Mouse (Mus musculus) 3T3-L1 (cell line): ENCODE results near the gene Csnk2b.
"Not testable (repeated sequence)": the region's sequence is repeated elsewhere in the genome, so short reads cannot be mapped to it uniquely, and the experiment has no call there.

Experiments
- DNase-seq: peaks from one replicate; pipeline ENCODE4 v3.0.0-alpha.2; 2015; ENCODE audit warnings: low read depth, low spot score

Csnk2b gene

GRCm38 (mm10) chr17:35153077-35153476 is 31.2 kb upstream of the Csnk2b start:
- no peak for DNase-seq

DNA sequence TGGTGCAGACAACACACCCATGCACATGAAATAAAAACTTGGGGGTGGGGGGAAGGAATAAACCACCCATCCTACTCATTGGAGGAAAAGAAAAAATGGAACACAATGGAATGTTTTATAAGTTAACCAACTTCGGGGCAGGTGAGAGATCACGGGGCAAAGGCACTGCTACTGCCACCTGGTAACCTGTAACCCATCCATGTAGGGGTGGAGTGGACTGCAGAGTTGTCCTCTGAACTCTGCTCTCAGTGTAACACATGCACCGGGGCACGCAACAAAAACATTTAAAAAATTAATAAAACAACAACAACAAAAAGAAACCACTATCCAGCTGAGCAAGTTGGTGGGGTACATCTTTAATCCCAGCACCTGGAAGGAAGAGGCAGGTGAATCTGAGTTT is 30.3 kb upstream of the Csnk2b start:
- no peak for DNase-seq

DNA sequence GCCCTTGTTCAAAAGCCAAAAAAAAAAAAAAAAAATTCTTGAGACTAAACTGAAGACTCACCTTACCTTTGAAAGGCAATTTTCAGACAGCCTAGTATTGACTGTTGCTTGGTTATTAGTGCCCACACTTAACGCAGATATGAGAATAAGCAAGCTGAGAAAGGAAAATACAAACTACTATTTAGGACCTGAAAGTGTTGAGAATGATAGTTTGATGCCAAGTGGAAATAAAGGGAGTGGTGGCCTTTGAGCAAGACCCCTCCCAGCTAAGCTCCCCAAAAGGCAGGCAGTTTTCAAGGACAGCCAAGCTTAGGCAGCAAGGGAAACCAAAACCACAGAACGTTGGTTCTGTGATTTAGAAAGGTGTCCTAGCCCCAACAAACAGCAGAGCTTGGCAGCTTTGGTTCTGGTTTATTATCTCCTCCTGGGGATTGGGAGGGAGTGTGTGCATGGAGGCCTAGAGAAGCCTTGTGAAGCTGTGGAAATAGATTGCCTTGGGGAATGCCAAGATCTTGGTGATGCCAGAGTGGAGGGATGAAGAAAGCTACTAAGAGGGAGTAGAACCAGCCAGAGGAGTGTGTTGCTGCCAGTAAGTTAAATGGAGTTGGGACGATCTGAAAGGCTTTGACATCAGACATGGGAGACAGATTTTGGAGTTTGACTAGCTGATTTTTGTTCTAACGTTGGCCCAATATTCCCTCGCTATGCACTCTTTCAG is 26.2 kb upstream of the Csnk2b start:
- DNase-seq: peak; percentile 40

DNA sequence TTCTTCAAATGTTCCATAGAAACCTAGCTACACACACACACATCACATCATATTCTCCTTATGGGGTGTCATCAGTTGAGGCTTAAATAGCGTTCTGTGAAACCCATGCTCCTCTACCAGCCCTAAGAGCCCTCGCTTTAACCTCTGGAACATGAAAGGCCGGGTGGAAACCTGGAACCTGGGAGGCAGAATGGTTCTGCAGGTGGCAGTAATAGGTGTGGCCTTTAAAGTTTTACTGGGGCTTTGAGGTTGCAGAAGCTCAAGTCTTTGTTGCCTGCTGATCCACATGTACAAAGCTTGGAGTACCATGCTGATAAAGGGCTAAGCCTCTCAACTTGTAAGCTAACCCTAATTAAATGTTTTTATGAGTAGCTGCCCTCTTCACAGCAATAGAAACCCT is 25.5 kb upstream of the Csnk2b start:
- DNase-seq: peak; percentile 31

- DNase-seq: no peak
Observed at GRCm38 (mm10) chr17:35146139-35146538, 24.3 kb upstream of the Csnk2b start.

GRCm38 (mm10) chr17:35141971-35142370 is 20.1 kb upstream of the Csnk2b start:
- DNase-seq: no peak

DNA sequence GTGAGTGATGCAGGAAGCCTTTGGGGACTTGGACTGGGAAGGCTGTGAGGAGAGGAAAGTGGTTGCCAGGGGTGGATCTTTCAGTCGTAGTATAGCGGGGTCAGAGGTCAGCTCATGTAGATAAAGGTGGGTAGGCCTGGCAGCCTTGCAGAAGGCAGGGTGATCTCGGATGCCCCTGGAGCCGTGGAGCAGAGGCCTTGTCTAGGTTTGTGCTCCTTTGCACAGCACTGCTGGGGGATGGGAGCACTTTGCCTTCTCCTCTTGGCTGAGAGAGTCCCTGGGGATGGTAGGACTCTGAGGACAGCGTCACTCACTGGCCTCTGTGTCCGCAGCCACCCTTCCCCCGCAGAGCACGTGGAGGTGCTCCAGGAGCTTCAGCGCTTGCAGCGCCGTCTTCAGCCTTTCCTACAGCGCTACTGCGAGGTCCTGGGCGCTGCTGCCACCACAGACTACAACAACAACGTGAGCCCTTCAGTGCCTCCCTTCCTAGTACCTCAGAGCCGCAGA is 18.7 kb upstream of the Csnk2b start:
- DNase-seq: no peak

DNA sequence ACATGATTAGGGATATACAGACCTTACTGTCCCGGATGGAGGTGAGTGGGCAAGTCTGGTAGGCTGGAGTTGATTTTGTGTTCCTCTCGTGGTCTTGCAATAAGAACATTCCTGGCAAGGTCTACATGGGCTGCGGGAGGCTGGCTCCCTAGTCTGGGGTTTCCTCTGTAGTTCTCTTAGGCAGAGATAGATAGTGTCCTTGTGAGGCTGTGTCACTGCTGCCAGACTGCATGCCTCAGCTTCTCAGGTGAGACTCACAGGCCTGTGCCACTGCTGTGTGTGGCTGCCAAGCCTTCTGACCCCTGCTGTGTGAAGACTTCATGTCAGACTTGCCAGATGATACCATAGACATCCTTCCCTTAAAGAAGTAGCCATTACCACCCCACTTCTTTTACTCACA is 17.4 kb upstream of the Csnk2b start:
- DNase-seq: no peak

DNA sequence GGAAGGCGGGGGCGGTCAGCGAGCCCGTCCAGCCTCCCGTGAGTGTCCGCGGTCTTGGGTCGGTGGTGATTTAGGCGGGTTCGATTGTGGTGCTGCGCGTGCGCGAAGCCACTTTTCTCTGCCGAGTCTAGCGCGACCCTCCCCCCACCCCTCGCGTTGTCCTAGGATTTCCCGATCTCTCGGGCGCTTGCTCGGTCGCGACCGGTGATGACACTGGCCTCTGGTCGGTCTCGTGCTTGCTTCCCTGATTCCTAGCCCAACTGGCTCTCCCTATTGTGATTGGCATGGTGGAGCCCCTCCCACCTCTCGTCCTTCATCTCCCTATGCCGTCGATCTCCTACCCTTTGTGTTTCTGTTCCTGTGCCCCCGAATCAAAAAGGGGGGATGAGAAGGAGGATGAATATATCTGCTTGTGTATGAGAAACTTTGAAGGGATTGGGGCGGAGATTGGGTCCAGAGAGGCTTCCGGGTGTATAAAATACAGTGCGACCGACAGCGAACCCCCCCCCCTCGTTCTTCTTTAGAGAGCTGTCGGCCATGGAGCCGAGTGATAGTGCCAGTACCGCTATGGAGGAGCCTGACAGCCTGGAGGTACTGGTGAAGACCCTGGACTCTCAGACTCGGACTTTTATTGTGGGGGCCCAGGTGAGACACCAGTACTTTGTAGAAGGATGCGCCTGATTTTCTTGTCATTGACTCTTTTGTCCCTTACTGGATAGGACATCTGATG is 13.9 kb upstream of the Csnk2b start:
- peak; percentile 91 for DNase-seq

- DNase-seq: peak; percentile 96
Observed at GRCm38 (mm10) chr17:35134801-35135590, 13.1 kb upstream of the Csnk2b start, which contains the start of gene Bag6. TSS of gene Bag6 (plus strand) at chr17:35135178.

- DNase-seq: no peak
Observed at GRCm38 (mm10) chr17:35133517-35133916, 11.7 kb upstream of the Csnk2b start.

GRCm38 (mm10) chr17:35132174-35132560 is 10.3 kb upstream of the Csnk2b start:
- DNase-seq: no peak

DNA sequence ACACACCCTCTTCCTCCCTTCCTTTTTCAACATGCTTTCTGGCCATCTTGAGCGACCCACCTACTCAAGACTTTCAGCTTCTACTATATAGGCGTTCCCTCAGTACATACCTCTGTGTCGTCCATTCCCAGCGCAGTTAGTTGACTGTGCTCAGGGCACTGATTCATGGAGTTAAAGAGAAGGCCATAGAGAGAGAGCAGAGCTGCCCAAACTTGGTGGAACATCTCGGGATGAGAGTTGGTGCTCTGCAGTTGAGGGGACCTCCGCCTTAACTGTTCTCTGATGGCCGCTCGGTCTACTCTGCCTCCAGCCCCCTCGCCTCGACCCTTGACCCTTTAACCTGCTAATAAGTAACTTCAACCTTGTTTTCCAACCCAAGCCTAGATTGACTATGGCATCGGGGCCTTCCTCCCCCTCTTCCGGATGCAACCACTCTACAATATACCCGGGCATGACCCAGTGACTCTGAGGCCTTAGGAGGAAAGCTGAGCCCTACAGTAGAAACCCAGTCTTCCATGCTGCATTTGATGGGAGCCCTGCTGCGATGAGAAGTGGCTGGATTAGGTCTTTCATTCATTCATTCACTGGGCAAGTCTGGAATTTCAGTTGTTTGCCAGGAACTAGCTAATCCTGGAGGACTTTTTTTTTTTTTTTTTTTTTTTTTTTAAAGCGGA is 9.8 kb upstream of the Csnk2b start, which contains the start of gene Apom:
TSS of gene Apom (minus strand) at position 551 of the 674 bp plus-strand sequence.
- DNase-seq: no peak

GRCm38 (mm10) chr17:35131038-35131437 is 9.2 kb upstream of the Csnk2b start:
- no peak for DNase-seq

DNA sequence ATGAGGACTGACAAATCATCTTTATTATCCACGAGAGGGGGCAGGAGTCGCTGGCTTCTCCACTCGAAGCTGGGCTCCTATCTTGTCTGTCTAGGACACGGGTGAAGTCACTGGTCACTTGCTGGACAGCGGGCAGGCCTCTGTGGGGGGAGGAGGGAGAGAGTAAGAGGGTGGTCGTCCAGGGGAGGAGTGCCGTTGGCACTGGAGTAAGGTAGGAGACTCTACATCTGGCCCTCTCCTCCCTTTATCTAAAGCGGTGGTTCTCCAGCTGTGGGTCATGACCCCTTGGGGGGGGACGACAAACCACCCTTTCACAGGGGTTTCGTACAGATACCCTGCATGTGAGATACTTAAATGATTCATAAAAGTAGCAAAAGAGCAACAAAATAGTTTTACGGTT is 7.1 kb upstream of the Csnk2b start:
- no peak for DNase-seq

GRCm38 (mm10) chr17:35127017-35127416 is 5.2 kb upstream of the Csnk2b start:
- DNase-seq: peak; percentile 18

DNA sequence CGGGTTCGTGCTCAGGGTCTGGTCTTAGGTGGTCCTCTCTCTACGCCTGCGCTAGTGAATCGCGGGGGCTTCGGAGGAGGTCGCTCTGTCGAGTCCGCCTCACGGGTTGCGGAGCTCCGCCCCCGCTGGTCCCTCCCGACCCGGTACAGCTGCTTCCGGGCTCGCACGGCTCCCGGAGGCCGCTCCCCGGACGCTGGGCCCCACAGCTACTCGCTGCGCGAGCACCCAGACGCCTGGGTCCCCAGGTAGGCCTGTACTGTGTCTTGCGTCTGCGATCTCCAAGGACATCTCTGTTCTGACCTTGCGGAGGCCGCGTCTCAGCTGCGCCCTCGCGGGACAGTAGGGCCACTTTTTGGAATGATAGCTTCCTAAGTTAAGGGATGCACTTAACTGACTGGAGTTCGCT is 4.4 kb upstream of the Csnk2b start, which contains the start of gene D17H6S53E:
TSS of gene D17H6S53E (plus strand) at position 168 of the 406 bp plus-strand sequence.
- DNase-seq: peak; percentile 69

GRCm38 (mm10) chr17:35125578-35125977 is 3.7 kb upstream of the Csnk2b start:
- peak; percentile 30 for DNase-seq

- DNase-seq: no peak
Observed at GRCm38 (mm10) chr17:35125081-35125480, 3.2 kb upstream of the Csnk2b start.

- not testable (repeated sequence) for DNase-seq
Observed at GRCm38 (mm10) chr17:35124261-35124896, 2.5 kb upstream of the Csnk2b start.

GRCm38 (mm10) chr17:35123287-35123686 is 1.4 kb upstream of the Csnk2b start:
- DNase-seq: not testable (repeated sequence)
